Mouse (Mus musculus): Measurements from ENCODE around the gene Banf1. TPM values are rescaled to one million over a fixed set of nuclear protein-coding genes. Genes with fewer than 3 reads are reported as not detected.

The Banf1 gene
- total RNA-seq, 4 experiments from 2014 or later: 66.5 to 85.5 (median 77.9) TPM

Other genes with a start within 250 kb of the Banf1 start
- gene Klc2, start 248.6 kb downstream of the Banf1 start, total RNA-seq (2022): 100 to 1,000 TPM; 237 to 265 (median 247) TPM
- 10 to 100 TPM; 63.3 to 64.7 (median 64.5) TPM for gene Pacs1, start 94.0 kb downstream of the Banf1 start, total RNA-seq (2022)
- 100 to 1,000 TPM; 201 to 220 (median 207) TPM for gene Sf3b2, start 71.7 kb downstream of the Banf1 start, total RNA-seq (2022)
- gene Gal3st3, start 68.8 kb downstream of the Banf1 start, total RNA-seq (2022): 10 to 100 TPM; 55.7 to 57.0 (median 56.3) TPM
- gene Catsper1, start 31.4 kb downstream of the Banf1 start, total RNA-seq (2022): not detected
- gene Cst6, start 17.6 kb downstream of the Banf1 start, total RNA-seq (2022): 10 to 100 TPM; 21.5 to 39.4 (median 34.1) TPM
- 10 to 100 TPM; 22.1 to 29.0 (median 23.8) TPM for gene Eif1ad, start 427 bp downstream of the Banf1 start, total RNA-seq (2022)
- 100 to 1,000 TPM in 2 of 4 experiments, 10 to 100 TPM in 2; 85.6 to 109 (median 94.2) TPM for gene Sart1, start 21.5 kb upstream of the Banf1 start, total RNA-seq (2022)
- not detected for gene Tsga10ip, start 35.4 kb upstream of the Banf1 start, total RNA-seq (2022)
- 100 to 1,000 TPM; 253 to 272 (median 266) TPM for gene Drap1, start 57.8 kb upstream of the Banf1 start, total RNA-seq (2022)
- gene AI837181, start 58.0 kb upstream of the Banf1 start, total RNA-seq (2022): 10 to 100 TPM; 70.4 to 79.1 (median 75.0) TPM
- not detected for gene Fosl1, start 80.4 kb upstream of the Banf1 start, total RNA-seq (2022)
- 10 to 100 TPM; 26.2 to 30.7 (median 29.4) TPM for gene Ccdc85b, start 90.7 kb upstream of the Banf1 start, total RNA-seq (2022)
- gene Fibp, start 93.4 kb upstream of the Banf1 start, total RNA-seq (2022): 100 to 1,000 TPM in 1 of 4 experiments, 10 to 100 TPM in 3; 89.0 to 124 (median 93.6) TPM
- gene Ctsw, start 101.3 kb upstream of the Banf1 start, total RNA-seq (2022): 1 to 10 TPM in 1 of 4 experiments, under 1 TPM in 3; 0.30 to 1.0 (median 0.46) TPM
- gene Efemp2, start 106.8 kb upstream of the Banf1 start, total RNA-seq (2022): 10 to 100 TPM; 16.0 to 21.9 (median 18.7) TPM
- 10 to 100 TPM; 29.7 to 36.3 (median 35.4) TPM for gene Mus81, start 121.2 kb upstream of the Banf1 start, total RNA-seq (2022)
- gene Cfl1, start 123.3 kb upstream of the Banf1 start, total RNA-seq (2022): 1,000 to 10,000 TPM; 1,338 to 1,440 (median 1,412) TPM
- gene 1700020D05Rik, start 136.6 kb upstream of the Banf1 start, total RNA-seq (2022): 1 to 10 TPM; 6.6 to 8.6 (median 7.1) TPM
- 10 to 100 TPM; 82.4 to 93.9 (median 89.3) TPM for gene Snx32, start 143.4 kb upstream of the Banf1 start, total RNA-seq (2022)
- not detected for gene Ovol1, start 193.5 kb upstream of the Banf1 start, total RNA-seq (2022)
- 1 to 10 TPM; 6.9 to 9.1 (median 7.8) TPM for gene Ap5b1, start 200.9 kb upstream of the Banf1 start, total RNA-seq (2022)
- 10 to 100 TPM; 68.0 to 88.2 (median 72.1) TPM for gene Rnaseh2c, start 234.7 kb upstream of the Banf1 start, total RNA-seq (2022)
- gene Kat5, start 243.1 kb upstream of the Banf1 start, total RNA-seq (2022): 100 to 1,000 TPM in 1 of 4 experiments, 10 to 100 TPM in 3; 87.3 to 115 (median 97.0) TPM

All from left cerebral cortex, adult 8-10 months (tissue).